Mouse (Mus musculus) spleen, adult 2 months (tissue): ENCODE results near the gene Plau. TPM values are rescaled to one million over a fixed set of nuclear protein-coding genes. Genes with fewer than 3 reads are reported as not detected.

Experiments used
- DNase-seq, 2 experiments: peaks; one replicate each; pipeline versions ENCODE4 v3.0.0 to v3.0.0-alpha.2; 2012 to 2021; ENCODE audit warnings: low spot score in 2 of 2, low read depth in 1 of 2
- H3K27ac ChIP-seq: fragments of 200-500 bp; 2 replicates; pipeline ENCODE4 v1.5.1; 2012; ENCODE audit warnings: low read length, inconsistent platforms; ENCODE audit not compliant: insufficient read depth
- H3K27me3 ChIP-seq: fragments of 200-500 bp; 2 replicates; pipeline ENCODE4 v1.6.1; 2012; ENCODE audit warnings: mild to moderate bottlenecking, moderate library complexity, low read length, inconsistent platforms; ENCODE audit not compliant: control insufficient read depth, insufficient read depth
- H3K36me3 ChIP-seq: fragments of 200-500 bp; 2 replicates; pipeline ENCODE4 v1.6.1; 2012; ENCODE audit warnings: mild to moderate bottlenecking, low read length, inconsistent platforms; ENCODE audit not compliant: control insufficient read depth, insufficient read depth
- H3K4me1 ChIP-seq: fragments of 200-500 bp; 2 replicates; pipeline ENCODE4 v1.6.1; 2011; ENCODE audit warnings: inconsistent platforms; ENCODE audit not compliant: control insufficient read depth, insufficient read depth, insufficient read length
- H3K4me3 ChIP-seq: fragments of 200-500 bp; 2 replicates; pipeline ENCODE4 v1.5.1; 2011; ENCODE audit warnings: mild to moderate bottlenecking, inconsistent platforms; ENCODE audit not compliant: insufficient read depth, insufficient read length; ENCODE audit errors: extremely low read depth
- CTCF ChIP-seq: fragments of 200-500 bp; IDR thresholded peaks from 2 replicates; pipeline ENCODE4 v1.5.1; 2011; ENCODE audit warnings: mild to moderate bottlenecking, inconsistent platforms; ENCODE audit not compliant: insufficient read depth, insufficient read length, insufficient replicate concordance; ENCODE audit errors: extremely low read depth
- POLR2A ChIP-seq: fragments of 200-500 bp; IDR thresholded peaks from 2 replicates; pipeline ENCODE4 v1.6.1; 2011; ENCODE audit warnings: low read depth, low read length, inconsistent platforms
- WGBS: fragments of 180-500 bp; shearing (Covaris S2); methylation state at CpG from one replicate; pipeline ENCODE4 v1.1.7; 2018; 5-methylcytosine and 5-hydroxymethylcytosine counted together
- polyA plus RNA-seq: library from polyadenylated mRNA; depleted of rRNA; stranded (reverse); fragments of >200 nt; gene quantifications from 2 replicates; pipeline ENCODE4 v1.2.3, GENCODE M21; 2012

Plau gene
- polyA plus RNA-seq, 1 experiment = 1.2 TPM

GRCm38 (mm10) chr14:20825516-20825915 lies 10.9 kb upstream of the Plau start:
- no peak for TF ChIP-seq CTCF
- TF ChIP-seq POLR2A = no peak
- no peak for DNase-seq
- Histone ChIP-seq H3K36me3 (no peaks in the 10 kb centered on the region), H3K27ac (no peak overlapping the region), H3K4me3 (no peak overlapping the region), H3K27me3 (no peaks in the 10 kb centered on the region), H3K4me1 (peaks cover 11% of the 10 kb centered on the region)
- WGBS = 80% methylated on average over 2 of the region's 2 CpGs

GRCm38 (mm10) chr14:20827061-20827460 lies 9.4 kb upstream of the Plau start:
- 90% methylated on average over 8 of the region's 8 CpGs for WGBS
- no peak for TF ChIP-seq POLR2A
- H3K4me1 ChIP-seq = peaks cover 11% of the 10 kb centered on the region
- DNase-seq = no peak
- no peak overlapping the region for H3K27ac ChIP-seq
- H3K4me3 ChIP-seq = no peak overlapping the region
- no peaks in the 10 kb centered on the region for H3K36me3 ChIP-seq
- H3K27me3 ChIP-seq = no peaks in the 10 kb centered on the region

GRCm38 (mm10) chr14:20827491-20827890 lies 9.0 kb upstream of the Plau start:
- Histone ChIP-seq H3K4me3 (no peak overlapping the region), H3K27me3 (no peaks in the 10 kb centered on the region), H3K36me3 (no peaks in the 10 kb centered on the region), H3K27ac (no peak overlapping the region), H3K4me1 (peaks cover 11% of the 10 kb centered on the region)
- WGBS = 80% methylated on average over 5 of the region's 5 CpGs
- TF ChIP-seq POLR2A = no peak
- no peak for TF ChIP-seq CTCF
- no peak for DNase-seq

GRCm38 (mm10) chr14:20828524-20828923 lies 7.9 kb upstream of the Plau start:
- peak overlapping the region; percentile 8; the same call in 1 of the 2 replicates for H3K27ac ChIP-seq
- TF ChIP-seq CTCF = no peak
- TF ChIP-seq POLR2A = no peak

GRCm38 (mm10) chr14:20829523-20830366 lies 6.7 kb upstream of the Plau start:
- peak overlapping the region; percentile 7 for H3K4me3 ChIP-seq
- peak in 1 of 2 experiments; percentile 50 for DNase-seq
- H3K27ac ChIP-seq = peak overlapping the region; percentile 81
- H3K4me1 ChIP-seq = peaks cover 11% of the 10 kb centered on the region
- TF ChIP-seq POLR2A (no peak), CTCF (no peak)
- WGBS = 7% methylated on average over 12 of the region's 12 CpGs
- H3K36me3 ChIP-seq = no peaks in the 10 kb centered on the region
- no peaks in the 10 kb centered on the region for H3K27me3 ChIP-seq

More at GRCm38 (mm10) chr14:20828524-20828923, 7.9 kb upstream of the Plau start:
- 50% methylated on average over 3 of the region's 3 CpGs for WGBS
- Histone ChIP-seq H3K4me1 (peaks cover 11% of the 10 kb centered on the region), H3K4me3 (no peak overlapping the region), H3K36me3 (no peaks in the 10 kb centered on the region), H3K27me3 (no peaks in the 10 kb centered on the region)
- DNase-seq = no peak

- 89% methylated on average over 9 of the region's 9 CpGs for WGBS
- Histone ChIP-seq H3K27ac (no peak overlapping the region), H3K36me3 (no peaks in the 10 kb centered on the region), H3K4me1 (peaks cover 11% of the 10 kb centered on the region), H3K4me3 (no peak overlapping the region), H3K27me3 (no peaks in the 10 kb centered on the region)
- TF ChIP-seq CTCF (no peak), POLR2A (no peak)
- no peak for DNase-seq
Observed at GRCm38 (mm10) chr14:20831141-20831910, 5.1 kb upstream of the Plau start.
